Mouse (Mus musculus): ENCODE measurements around the gene Mtrex. TPM values are rescaled to one million over a fixed set of nuclear protein-coding genes. Genes with fewer than 3 reads are reported as not detected.

Gene Mtrex
- polyA plus RNA-seq, 1 experiment from 2014 or later, result 49.8 TPM

GRCm38 (mm10) chr13:112833253-112833894, 93.8 kb downstream of the Mtrex start:
- no peaks in the 10 kb centered on the region for H3K27me3 ChIP-seq
- no peak for ATAC-seq
- TF ChIP-seq CTCF (IDR thresholded peaks at IDR 0.05), result no peak
- no peak for DNase-seq (ENCODE audit: low read depth, low spot score)
- ChIA-PET CTCF (no interaction called here), POLR2A (no interaction called here)
- in situ Hi-C loops (cut with MboI; ENCODE audit: low pct_unique_long_range_greater_than_20kb), result no loop called here

- no peaks in the 10 kb centered on the region for H3K27me3 ChIP-seq
- ChIA-PET POLR2A (no interaction called here), CTCF (no interaction called here)
- ATAC-seq, result no peak
- DNase-seq (ENCODE audit: low read depth, low spot score), result no peak
- in situ Hi-C loops (cut with MboI; ENCODE audit: low pct_unique_long_range_greater_than_20kb), result no loop called here
- no peak for TF ChIP-seq CTCF (IDR thresholded peaks at IDR 0.05)
These were observed 94.6 kb downstream of the Mtrex start for GRCm38 (mm10) chr13:112832589-112832988.

GRCm38 (mm10) chr13:112829619-112830018, 97.6 kb downstream of the Mtrex start:
- H3K27me3 ChIP-seq, result no peaks in the 10 kb centered on the region
- DNase-seq (ENCODE audit: low read depth, low spot score) (no peak), ATAC-seq (no peak)
- ChIA-PET POLR2A (no interaction called here), CTCF (interaction anchor here (1.0 kb wide), 1 partner anchor 157 kb away, joined by 3 read pairs; no protein-coding TSS in a partner anchor)
- in situ Hi-C loops (cut with MboI; ENCODE audit: low pct_unique_long_range_greater_than_20kb), result no loop called here
- TF ChIP-seq CTCF (IDR thresholded peaks at IDR 0.05), result no peak

DNA sequence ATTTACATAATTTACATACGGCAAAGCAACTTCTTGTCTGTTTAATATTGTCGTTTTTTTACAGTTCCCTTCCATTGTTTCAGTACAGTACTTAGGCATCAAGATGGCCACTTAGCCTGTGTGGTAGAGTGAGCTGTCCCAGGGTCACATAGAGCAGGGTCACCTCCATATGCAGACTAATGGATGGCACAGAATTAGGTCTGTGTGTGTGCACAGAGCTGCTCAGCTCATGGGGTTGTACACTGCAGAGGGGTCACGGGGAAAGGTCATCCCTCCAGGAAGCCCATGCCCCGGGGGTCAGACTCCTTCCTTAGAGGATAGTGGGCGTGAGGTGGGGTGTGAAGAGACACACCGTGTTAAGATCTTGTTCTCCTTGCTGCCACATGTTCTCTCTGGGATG, 101.7 kb downstream of the Mtrex start:
- ATAC-seq, result no peak
- DNase-seq (ENCODE audit: low read depth, low spot score), result no peak
- in situ Hi-C loops (cut with MboI; ENCODE audit: low pct_unique_long_range_greater_than_20kb), result no loop called here
- ChIA-PET CTCF (interaction anchor here (1.5 kb wide), 1 partner anchor 152 kb away, joined by 3 read pairs; no protein-coding TSS in a partner anchor), POLR2A (interaction anchor here (1.0 kb wide), 1 partner anchor 11 kb away, joined by 4 read pairs; no protein-coding TSS in a partner anchor)
- TF ChIP-seq CTCF (IDR thresholded peaks at IDR 0.05), result no peak
- H3K27me3 ChIP-seq, result no peaks in the 10 kb centered on the region

GRCm38 (mm10) chr13:112823911-112824648, 103.1 kb downstream of the Mtrex start:
- in situ Hi-C loops (cut with MboI; ENCODE audit: low pct_unique_long_range_greater_than_20kb), result no loop called here
- ATAC-seq, result no peak
- no peak for TF ChIP-seq CTCF (IDR thresholded peaks at IDR 0.05)
- ChIA-PET POLR2A (no interaction called here), CTCF (interaction anchor here (1.2 kb wide), 1 partner anchor 8 kb away, joined by 4 read pairs; no protein-coding TSS in a partner anchor)
- DNase-seq (ENCODE audit: low read depth, low spot score), result no peak
- H3K27me3 ChIP-seq, result no peaks in the 10 kb centered on the region

DNA sequence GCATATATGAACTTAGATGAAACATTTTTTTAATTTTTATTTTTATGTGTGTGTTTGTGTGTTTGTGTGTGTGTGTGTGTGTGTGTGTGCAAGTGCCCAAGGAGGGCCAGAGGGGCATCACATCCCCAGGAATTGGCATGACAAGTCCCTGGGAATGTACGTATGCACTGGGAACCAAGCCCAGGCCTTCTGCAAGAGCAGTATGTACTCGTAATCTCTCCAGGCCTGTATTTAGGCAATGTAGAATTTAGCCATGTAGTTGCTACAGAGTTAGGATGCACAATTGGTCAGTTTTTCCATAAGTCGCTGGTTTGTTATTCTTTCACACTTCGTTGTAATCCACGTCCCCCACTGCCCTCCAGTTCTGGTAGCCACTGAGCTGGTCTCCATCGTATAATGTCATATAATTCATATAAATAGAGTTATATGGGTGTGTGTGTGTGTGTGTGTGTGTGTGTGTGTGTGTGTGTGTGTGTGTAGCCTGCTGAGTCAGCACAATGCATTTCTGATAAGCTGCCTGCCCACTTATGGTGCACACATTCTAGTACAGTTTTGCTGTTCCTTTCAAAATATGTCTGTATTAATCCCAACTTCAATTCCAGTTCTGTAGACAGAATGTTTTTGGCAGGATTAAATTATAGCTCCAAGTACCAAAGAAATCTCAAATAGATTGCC, 103.8 kb downstream of the Mtrex start:
- POLR2A ChIA-PET, result no interaction called here
- in situ Hi-C loops (cut with MboI; ENCODE audit: low pct_unique_long_range_greater_than_20kb), result no loop called here
- ATAC-seq (no peak), DNase-seq (ENCODE audit: low read depth, low spot score) (no peak)
- TF ChIP-seq CTCF (IDR thresholded peaks at IDR 0.05), result no peak
- H3K27me3 ChIP-seq, result no peaks in the 10 kb centered on the region
- CTCF ChIA-PET, result interaction anchor here (1.2 kb wide), 1 partner anchor 8 kb away, joined by 4 read pairs; no protein-coding TSS in a partner anchor

GRCm38 (mm10) chr13:112822413-112822812, 104.8 kb downstream of the Mtrex start:
- ChIA-PET POLR2A (no interaction called here), CTCF (interaction anchor here (1.0 kb wide), 1 partner anchor 31 kb away, joined by 3 read pairs; no protein-coding TSS in a partner anchor)
- DNase-seq (ENCODE audit: low read depth, low spot score) (no peak), ATAC-seq (no peak)
- H3K27me3 ChIP-seq, result no peaks in the 10 kb centered on the region
- no peak for TF ChIP-seq CTCF (IDR thresholded peaks at IDR 0.05)
- in situ Hi-C loops (cut with MboI; ENCODE audit: low pct_unique_long_range_greater_than_20kb), result no loop called here

- ATAC-seq, result no peak
- DNase-seq (ENCODE audit: low read depth, low spot score), result no peak
- no peaks in the 10 kb centered on the region for H3K27me3 ChIP-seq
- in situ Hi-C loops (cut with MboI; ENCODE audit: low pct_unique_long_range_greater_than_20kb), result no loop called here
- no peak for TF ChIP-seq CTCF (IDR thresholded peaks at IDR 0.05)
- ChIA-PET POLR2A (interaction anchor here (0.7 kb wide), 1 partner anchor 43 kb away, joined by 3 read pairs; no protein-coding TSS in a partner anchor), CTCF (no interaction called here)
These were observed 109.1 kb downstream of the Mtrex start for GRCm38 (mm10) chr13:112818125-112818524.

Other genes with a start within 250 kb of the Mtrex start
- gene Plpp1, start 126.6 kb downstream of the Mtrex start, polyA plus RNA-seq (2021), result 27.3 TPM
- 15.9 TPM for gene Dhx29, start 56 bp upstream of the Mtrex start, polyA plus RNA-seq (2021)
- 0.12 TPM for gene Ccno, start 60.4 kb upstream of the Mtrex start, polyA plus RNA-seq (2021)
- gene Mcidas, start 66.4 kb upstream of the Mtrex start, polyA plus RNA-seq (2021), result 0.03 TPM
- not detected for gene Cdc20b, start 107.7 kb upstream of the Mtrex start, polyA plus RNA-seq (2021)
- gene Gpx8, start 119.0 kb upstream of the Mtrex start, polyA plus RNA-seq (2021), result 105 TPM
- gene Gzma, start 173.6 kb upstream of the Mtrex start, polyA plus RNA-seq (2021), result not detected

Measured in Patski (cell line).